Mouse (Mus musculus) forebrain, embryonic 11.5 days (tissue): ENCODE measurements around the gene Manf. TPM values are rescaled to one million over a fixed set of nuclear protein-coding genes. Genes with fewer than 3 reads are reported as not detected.

Experiments
- polyA plus RNA-seq: library from polyadenylated mRNA; unstranded; fragments of >200 nt; fragmentation: Nextera tagmentation; extraction: Ambion mirVana; gene quantifications from 2 replicates; pipeline ENCODE4 v1.2.1, GENCODE M21; 2014

Gene Manf
- polyA plus RNA-seq, 1 experiment from 2014 or later: 264 TPM

Other genes starting within 250 kb of the Manf start
- gene Grm2, start 235.9 kb downstream of the Manf start, polyA plus RNA-seq: 3.3 TPM in 2 replicates
- 29.2 and 31.9 TPM in 2 replicates for gene Tex264, start 206.1 kb downstream of the Manf start, polyA plus RNA-seq
- 7.8 and 8.0 TPM in 2 replicates for gene Rad54l2, start 102.8 kb downstream of the Manf start, polyA plus RNA-seq
- gene Dcaf1, start 70.1 kb downstream of the Manf start, polyA plus RNA-seq: 37.3 and 41.3 TPM in 2 replicates
- 35.6 and 43.6 TPM in 2 replicates for gene Rbm15b, start 4.6 kb downstream of the Manf start, polyA plus RNA-seq